Mouse (Mus musculus): ENCODE results near the gene Mgme1.

GRCm38 (mm10) chr2:144245464-144245863 lies 25.0 kb upstream of the Mgme1 start:
- no peak for TF ChIP-seq BHLHE40 (IDR thresholded peaks at IDR 0.05; ENCODE audit: borderline replicate concordance, low read depth, low read length)
- TF ChIP-seq POLR2A (IDR thresholded peaks at IDR 0.05; ENCODE audit: control insufficient read depth in 1 of 2, insufficient read depth in 1 of 2, low read depth in 1 of 2, low read length in 2 of 2, poor library complexity in 1 of 2), result no peak; a peak in 1 of 4 replicates
- TF ChIP-seq RCOR1 (IDR thresholded peaks at IDR 0.05; ENCODE audit: low read depth, low read length), result no peak
- no peak for TF ChIP-seq CHD1 (IDR thresholded peaks at IDR 0.05; ENCODE audit: low read depth, low read length)
- no peak for TF ChIP-seq USF2 (IDR thresholded peaks at IDR 0.05; ENCODE audit: borderline replicate concordance in 1 of 2, insufficient read depth in 1 of 2, low read depth in 1 of 2, low read length in 2 of 2)
- TF ChIP-seq MAZ (IDR thresholded peaks at IDR 0.05; ENCODE audit: low read depth, low read length), result no peak
- TF ChIP-seq POLR2AphosphoS2 (IDR thresholded peaks at IDR 0.05; ENCODE audit: low read length), result no peak; the same call in 1 of the 2 replicates
- no peak for TF ChIP-seq ETS1 (IDR thresholded peaks at IDR 0.05; ENCODE audit: low read depth, low read length)
- no peak for TF ChIP-seq CTCF (IDR thresholded peaks at IDR 0.05 in 2 of 3, conservative IDR thresholded peaks at IDR 0.05 in 1 of 3; ENCODE audit: control insufficient read depth in 1 of 3, insufficient read depth in 1 of 3, low read depth in 2 of 3, low read length in 3 of 3, poor library complexity in 1 of 3, severe bottlenecking in 1 of 3)

All from MEL (cell line).